Mouse (Mus musculus) E14TG2a.4 (cell line): Measurements from ENCODE around the gene Fsip1.

Source experiments
- CTCF ChIP-seq: conservative IDR thresholded peaks from 2 replicates; pipeline ENCODE4 v1.5.1; 2014; ENCODE audit warnings: low read length
- NANOG ChIP-seq: IDR thresholded peaks from 2 replicates; pipeline ENCODE4 v1.6.1; 2014; ENCODE audit warnings: borderline replicate concordance, low read length, mixed read lengths
- POU5F1 ChIP-seq: IDR thresholded peaks from 2 replicates; pipeline ENCODE4 v1.6.1; 2014; ENCODE audit warnings: low read length, borderline replicate concordance

DNA sequence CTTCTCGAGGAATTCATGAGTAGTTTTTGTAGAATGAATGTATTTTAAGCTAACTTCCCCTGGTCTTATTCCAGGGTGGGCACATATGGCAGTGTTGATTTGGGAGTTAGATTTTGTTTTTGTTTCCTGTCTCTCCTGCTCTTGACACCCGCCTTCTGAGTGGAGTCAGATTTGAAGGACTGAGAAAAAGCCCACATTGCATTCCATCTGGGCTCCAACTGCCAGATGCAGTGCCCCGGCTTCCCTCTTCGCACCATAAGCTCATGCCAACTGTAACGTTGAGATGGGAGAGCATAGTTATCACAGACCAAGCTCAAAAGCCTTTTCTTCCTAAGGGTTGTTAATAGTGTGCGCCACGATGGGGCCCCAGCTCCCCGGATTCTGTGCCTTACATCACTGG, 5.9 kb upstream of the Fsip1 start:
- no peak for TF ChIP-seq CTCF
- TF ChIP-seq POU5F1, result no peak
- no peak for TF ChIP-seq NANOG
